Mouse (Mus musculus) embryonic facial prominence, embryonic 14.5 days (tissue): ENCODE measurements at regions not wholly inside any gene's neighbourhood (a gene's known extent, or its start where the extent isn't known, plus 50 kb on each side); places are given as distances from the start of the nearest gene placed in this dataset.
"Not testable (repeated sequence)": the region's sequence is repeated elsewhere in the genome, so short reads cannot be mapped to it uniquely, and the experiment has no call there.

Experiments
- ATAC-seq: fragments of 200-750 bp; cut with Nextera tagmentation; 2 replicates; pipeline ENCODE4 v1.8.0; 2017; ENCODE audit warnings: low read depth, moderate number of reproducible peaks, moderate TSS enrichment
- DNase-seq: peaks from one replicate; pipeline ENCODE4 v3.0.0-alpha.2; 2015; ENCODE audit warnings: low spot score
- H3K27ac ChIP-seq: fragments of 300-500 bp; sonication (generic); replicated peaks from 2 replicates; pipeline ENCODE4 v1.5.1; 2014; ENCODE audit warnings: low read depth, mild to moderate bottlenecking, low read length, moderate library complexity
- H3K27me3 ChIP-seq: fragments of 300-500 bp; sonication (generic); replicated peaks from 2 replicates; pipeline ENCODE4 v1.6.1; 2014; ENCODE audit warnings: low read length; ENCODE audit not compliant: control insufficient read depth, insufficient read depth
- H3K36me3 ChIP-seq: fragments of 300-500 bp; sonication (generic); 2 replicates; pipeline ENCODE4 v1.6.1; 2014; ENCODE audit warnings: low read length, mixed read lengths; ENCODE audit not compliant: control insufficient read depth, insufficient read depth
- H3K4me1 ChIP-seq: fragments of 300-500 bp; sonication (generic); 2 replicates; pipeline ENCODE4 v1.6.1; 2014; ENCODE audit warnings: antibody characterized with exemption, low read length; ENCODE audit not compliant: control insufficient read depth, insufficient read depth
- H3K4me2 ChIP-seq: fragments of 300-500 bp; sonication (generic); 2 replicates; pipeline ENCODE4 v1.6.1; 2014; ENCODE audit warnings: low read depth, mild to moderate bottlenecking, low read length, moderate library complexity, mixed read lengths
- H3K4me3 ChIP-seq: fragments of 300-500 bp; sonication (generic); 2 replicates; pipeline ENCODE4 v1.5.1; 2014; ENCODE audit warnings: low read depth, mild to moderate bottlenecking, low read length
- H3K9ac ChIP-seq: fragments of 300-500 bp; sonication (generic); 2 replicates; pipeline ENCODE4 v1.6.1; 2014; ENCODE audit warnings: low read depth, mild to moderate bottlenecking, low read length, moderate library complexity, mixed read lengths
- H3K9me3 ChIP-seq: fragments of 300-500 bp; sonication (generic); 2 replicates; pipeline ENCODE4 v1.6.1; 2016; ENCODE audit warnings: low read length; ENCODE audit not compliant: control insufficient read depth
- WGBS: fragments of 180-500 bp; shearing (Covaris S2); extraction: QIAGEN DNeasy Blood & Tissue Kit; methylation state at CpG from one replicate; pipeline ENCODE4 v1.1.7; 2014; 5-methylcytosine and 5-hydroxymethylcytosine counted together

- 79% methylated on average over 2 of the region's 2 CpGs for WGBS
- no peak overlapping the region for H3K9ac ChIP-seq
These were observed 594.6 kb downstream of the Kcnt2 start for GRCm38 (mm10) chr1:140840579-140840978.

GRCm38 (mm10) chr1:140848053-140848452 lies 602.1 kb downstream of the Kcnt2 start:
- not testable (repeated sequence) for H3K27ac ChIP-seq, H3K4me2 ChIP-seq, H3K4me3 ChIP-seq, H3K27me3 ChIP-seq, H3K4me1 ChIP-seq, H3K9me3 ChIP-seq, ATAC-seq, H3K9ac ChIP-seq, H3K36me3 ChIP-seq, DNase-seq
- 57% methylated on average over 3 of the region's 3 CpGs for WGBS

More at GRCm38 (mm10) chr1:140840579-140840978, 594.6 kb downstream of the Kcnt2 start:
- ATAC-seq = no peak
- H3K27me3 ChIP-seq = no peaks in the 10 kb centered on the region
- H3K36me3 ChIP-seq = no peaks in the 10 kb centered on the region
- no peak for DNase-seq
- no peak overlapping the region for H3K4me3 ChIP-seq
- H3K4me2 ChIP-seq = no peak overlapping the region
- H3K9me3 ChIP-seq = no peaks in the 10 kb centered on the region
- H3K4me1 ChIP-seq = no peaks in the 10 kb centered on the region
- H3K27ac ChIP-seq = no peak overlapping the region

- no peak overlapping the region for H3K27ac ChIP-seq
- H3K36me3 ChIP-seq = no peaks in the 10 kb centered on the region
- no peak overlapping the region for H3K4me3 ChIP-seq
- no peak overlapping the region for H3K4me2 ChIP-seq
- no peaks in the 10 kb centered on the region for H3K27me3 ChIP-seq
- no peak for ATAC-seq
- no peaks in the 10 kb centered on the region for H3K4me1 ChIP-seq
- H3K9ac ChIP-seq = no peak overlapping the region
- no peak for DNase-seq
- no peaks in the 10 kb centered on the region for H3K9me3 ChIP-seq
These were observed 605.6 kb downstream of the Kcnt2 start for GRCm38 (mm10) chr1:140851568-140851967.
